Mouse (Mus musculus) G1E (cell line): ENCODE results near the gene Il4i1. TPM values are rescaled to one million over a fixed set of nuclear protein-coding genes. Genes with fewer than 3 reads are reported as not detected.

Experiments
- ATAC-seq: 2 replicates; pipeline ENCODE4 v1.8.0; 2016; ENCODE audit warnings: mild to moderate bottlenecking; ENCODE audit not compliant: insufficient number of reproducible peaks, poor library complexity, low FRiP score, severe bottlenecking; ENCODE audit errors: extremely low read depth
- DNase-seq: peaks from one replicate; pipeline ENCODE4 v3.0.0; 2012; ENCODE audit warnings: low spot score
- H3K27me3 ChIP-seq: 2 replicates; pipeline ENCODE4 v1.6.1; 2012; ENCODE audit warnings: mild to moderate bottlenecking, low read length, inconsistent platforms; ENCODE audit not compliant: insufficient read depth
- H3K36me3 ChIP-seq: replicated peaks from 2 replicates; pipeline ENCODE3; 2012; ENCODE audit warnings: mild to moderate bottlenecking, inconsistent platforms
- H3K4me1 ChIP-seq: 2 replicates; pipeline ENCODE4 v1.6.1; 2012; ENCODE audit warnings: low read depth, low read length, inconsistent platforms, mixed read lengths; ENCODE audit not compliant: insufficient read depth
- H3K4me3 ChIP-seq: 2 replicates; pipeline ENCODE4 v1.5.1; 2012; ENCODE audit warnings: low read depth, mild to moderate bottlenecking, inconsistent platforms, low read length, moderate library complexity, mixed read lengths
- H3K9me3 ChIP-seq: replicated peaks from 2 replicates; pipeline ENCODE4 v1.6.1; 2012; ENCODE audit warnings: inconsistent platforms
- CTCF ChIP-seq: IDR thresholded peaks from 2 replicates; pipeline ENCODE4 v1.5.1; 2012; ENCODE audit warnings: low read depth, low read length, inconsistent platforms, mixed read lengths
- GATA1 ChIP-seq: IDR thresholded peaks from 2 replicates; pipeline ENCODE4 v1.6.1; 2012; ENCODE audit warnings: borderline replicate concordance, low read length, inconsistent platforms, mixed read lengths
- GATA2 ChIP-seq: IDR thresholded peaks from 2 replicates; pipeline ENCODE4 v1.6.1; 2012; ENCODE audit warnings: low read depth, low read length, inconsistent platforms, borderline replicate concordance
- POLR2AphosphoS5 ChIP-seq: IDR thresholded peaks from 2 replicates; pipeline ENCODE4 v1.6.1; 2012; ENCODE audit warnings: low read depth, low read length, inconsistent platforms; ENCODE audit not compliant: insufficient replicate concordance
- TAL1 ChIP-seq: conservative IDR thresholded peaks from 2 replicates; pipeline ENCODE4 v1.6.1; 2012; ENCODE audit warnings: low read depth, low read length, inconsistent platforms, mixed read lengths
- polyA plus RNA-seq: library from polyadenylated mRNA; stranded (reverse); fragments of >175 nt; gene quantifications from 2 replicates; pipeline ENCODE4 v1.2.3, GENCODE M21; 2012
- total RNA-seq, 2 experiments: library from RNA; stranded (forward) in 1 of 2; stranded (reverse) in 1 of 2; fragments of 200-1000 nt in 1 of 2; fragments of >200 nt in 1 of 2; fragmentation: Nextera tagmentation in 1 of 2; gene quantifications; 2 replicates each; pipeline ENCODE4 v1.2.3; 2014 to 2017

Il4i1 gene
- total and polyA plus RNA-seq, 3 experiments: 1.3 to 4.2 (median 3.2) TPM

DNA sequence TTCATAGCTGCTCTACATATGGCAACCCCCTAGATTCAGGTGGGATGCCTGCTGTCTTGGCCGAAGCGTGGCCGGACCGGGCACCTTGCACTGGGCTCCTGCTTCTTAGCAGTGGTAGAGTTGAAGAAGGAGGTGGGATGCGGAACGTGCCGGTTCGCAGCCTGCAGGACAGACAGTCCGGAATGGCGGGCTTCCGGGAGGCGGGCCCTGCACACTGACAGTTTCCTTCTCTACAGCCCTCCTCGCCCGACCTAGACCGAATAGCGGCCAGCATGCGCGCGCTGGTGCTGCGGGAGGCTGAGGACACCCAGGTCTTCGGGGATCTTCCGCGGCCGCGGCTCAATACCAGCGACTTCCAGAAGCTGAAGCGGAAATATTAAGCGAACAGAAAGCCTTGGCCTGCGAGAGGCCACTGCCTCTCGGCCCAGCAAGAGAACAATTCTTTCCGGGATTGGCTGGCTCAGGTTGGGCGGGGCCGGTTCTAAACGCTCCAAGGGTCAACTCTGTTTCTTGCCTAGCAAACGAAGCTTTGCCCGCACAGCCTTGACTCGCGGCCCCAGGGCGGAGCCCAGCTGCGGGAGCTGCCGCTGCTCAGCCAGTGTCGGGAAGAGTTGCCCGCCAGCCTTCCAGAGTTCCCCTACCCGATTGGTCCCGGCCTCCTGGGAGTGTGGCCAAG, 38.3 kb downstream of the Il4i1 start:
- Histone ChIP-seq H3K27me3 (no peaks in the 10 kb centered on the region), H3K36me3 (peaks cover 69% of the 10 kb centered on the region), H3K4me3 (peak overlapping the region; percentile 62; the same call in 1 of the 2 replicates), H3K9me3 (peaks cover 11% of the 10 kb centered on the region), H3K4me1 (peaks cover 86% of the 10 kb centered on the region)
- ATAC-seq (no peak), DNase-seq (no peak)
- TF ChIP-seq TAL1 (no peak), GATA1 (no peak), POLR2AphosphoS5 (no peak), CTCF (no peak), GATA2 (no peak)

DNA sequence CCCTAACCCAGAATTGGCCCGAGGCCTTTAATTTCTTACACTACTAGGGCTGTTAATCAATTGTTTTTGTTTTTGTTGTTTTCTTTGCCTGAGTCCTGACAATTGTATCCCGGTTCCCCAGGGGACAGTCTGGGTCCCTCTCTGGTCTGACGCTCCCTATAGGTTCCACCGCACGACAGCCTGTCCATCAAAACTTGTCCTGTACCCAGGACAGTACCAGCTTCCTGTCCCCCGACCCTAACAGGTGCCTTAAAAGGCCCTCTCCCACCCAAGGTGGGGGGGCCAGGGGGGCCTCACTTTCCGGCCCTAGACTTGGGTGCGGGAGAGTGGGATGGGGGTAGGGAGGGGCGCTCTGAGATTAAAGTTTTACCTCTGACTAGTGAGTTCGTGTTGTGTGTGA, 38.8 kb downstream of the Il4i1 start:
- ATAC-seq: no peak
- Histone ChIP-seq H3K4me3 (peak overlapping the region; percentile 62; the same call in 1 of the 2 replicates), H3K36me3 (peaks cover 74% of the 10 kb centered on the region), H3K9me3 (peaks cover 11% of the 10 kb centered on the region), H3K4me1 (peaks cover 89% of the 10 kb centered on the region), H3K27me3 (no peaks in the 10 kb centered on the region)
- no peak for TF ChIP-seq CTCF
- TF ChIP-seq GATA1: no peak
- no peak for TF ChIP-seq TAL1
- TF ChIP-seq POLR2AphosphoS5: no peak
- TF ChIP-seq GATA2: no peak
- no peak for DNase-seq

DNA sequence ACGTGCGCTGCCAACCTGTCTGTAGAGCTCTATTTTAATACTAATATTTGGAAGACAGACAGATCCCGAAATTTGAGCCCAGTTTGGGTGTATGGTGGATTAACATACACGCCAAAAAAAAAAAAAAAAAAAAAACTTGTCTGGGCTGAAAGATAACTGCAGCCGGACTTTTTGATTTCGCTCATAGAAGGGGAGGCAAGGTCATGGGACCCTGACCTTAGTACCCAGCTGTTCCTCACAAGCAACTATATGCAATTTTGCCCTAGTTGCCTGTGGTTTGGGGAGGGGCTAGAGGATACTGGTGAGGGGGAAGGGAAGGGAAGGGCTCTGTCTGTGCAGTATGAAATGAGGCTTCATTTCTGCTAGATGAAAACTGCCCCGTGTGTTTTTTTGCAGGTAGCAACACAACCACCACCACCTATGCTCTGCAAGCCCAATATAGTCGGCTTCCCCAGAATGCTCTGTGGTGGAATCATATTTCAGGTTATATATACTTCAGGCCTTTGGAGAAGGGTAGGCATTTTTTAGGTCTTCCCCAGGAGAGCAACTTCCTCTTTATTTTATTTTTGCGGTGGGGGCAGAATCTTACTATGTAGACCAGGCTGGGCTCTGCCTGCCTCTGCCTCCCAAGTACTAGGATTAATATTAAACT, 40.2 kb downstream of the Il4i1 start:
- TF ChIP-seq POLR2AphosphoS5 (no peak; the same call in 1 of the 2 replicates), TAL1 (no peak; the same call in 1 of the 2 replicates), GATA1 (no peak), GATA2 (no peak), CTCF (no peak)
- peak; percentile 66 for DNase-seq
- H3K4me1 ChIP-seq: peaks cover 92% of the 10 kb centered on the region
- no peaks in the 10 kb centered on the region for H3K27me3 ChIP-seq
- ATAC-seq: peak; percentile 65
- H3K9me3 ChIP-seq: peaks cover 11% of the 10 kb centered on the region
- peak overlapping the region; percentile 86; the same call in 1 of the 2 replicates for H3K4me3 ChIP-seq
- H3K36me3 ChIP-seq: peaks cover 77% of the 10 kb centered on the region

DNA sequence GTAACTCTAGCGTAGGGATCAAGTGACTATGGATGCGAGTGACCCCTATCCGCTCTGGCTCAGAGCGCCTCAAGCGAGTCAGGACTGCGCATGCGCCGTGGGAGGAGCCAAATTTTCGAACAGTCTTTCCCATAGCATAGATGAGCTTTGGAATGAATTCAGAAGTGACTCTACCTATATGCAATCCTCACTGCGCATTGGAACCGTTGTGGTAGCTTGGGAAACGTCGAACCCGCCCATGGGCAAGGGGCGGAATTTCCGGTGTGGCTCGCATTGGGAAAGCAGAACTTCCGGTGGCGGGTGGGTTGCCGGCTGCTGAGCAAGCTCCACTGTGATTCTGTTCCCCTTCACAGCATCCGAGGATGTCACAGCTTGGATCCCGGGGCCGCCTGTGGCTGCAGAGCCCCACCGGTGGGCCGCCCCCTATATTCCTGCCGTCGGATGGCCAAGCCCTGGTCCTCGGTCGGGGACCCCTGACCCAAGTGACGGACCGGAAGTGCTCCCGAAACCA, 40.9 kb downstream of the Il4i1 start, which contains the start of gene Pnkp:
Gene Pnkp, plus strand, starts transcription at position 98 of the 511 bp plus-strand sequence.
- no peak for TF ChIP-seq GATA2
- TF ChIP-seq GATA1: no peak
- no peak for TF ChIP-seq CTCF
- TF ChIP-seq POLR2AphosphoS5: no peak
- TF ChIP-seq TAL1: no peak
- Histone ChIP-seq H3K4me1 (peaks cover 88% of the 10 kb centered on the region), H3K4me3 (peak within 1 kb of the TSS; percentile 86), H3K27me3 (no peaks in the 10 kb centered on the region), H3K9me3 (peaks cover 11% of the 10 kb centered on the region), H3K36me3 (peaks cover 77% of the 10 kb centered on the region)
- ATAC-seq (peak; percentile 36; the same call in 1 of the 2 replicates), DNase-seq (peak; percentile 72)

DNA sequence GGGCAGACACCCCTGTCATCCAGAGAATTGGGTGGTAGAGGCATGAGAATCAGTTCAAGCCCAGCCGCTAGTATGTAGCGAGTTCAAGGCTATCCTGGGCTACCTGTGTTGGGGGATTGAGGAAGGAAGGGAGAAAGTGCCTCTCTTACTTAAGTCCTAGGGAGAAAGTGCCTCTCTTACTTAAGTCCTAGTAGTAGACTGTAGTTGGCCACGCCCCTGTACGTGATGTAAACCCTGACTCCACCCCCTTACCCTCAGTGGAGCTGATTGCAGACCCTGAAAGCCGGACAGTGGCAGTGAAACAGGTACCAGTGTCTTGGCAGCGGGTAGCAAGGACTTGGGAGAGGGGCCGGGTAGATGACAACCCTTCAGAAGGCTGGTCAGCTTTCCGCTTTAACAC, 41.7 kb downstream of the Il4i1 start:
- peaks cover 11% of the 10 kb centered on the region for H3K9me3 ChIP-seq
- peak overlapping the region; percentile 86 for H3K4me3 ChIP-seq
- peaks cover 77% of the 10 kb centered on the region for H3K36me3 ChIP-seq
- peak; percentile 26; the same call in 1 of the 2 replicates for ATAC-seq
- H3K4me1 ChIP-seq: peaks cover 81% of the 10 kb centered on the region
- H3K27me3 ChIP-seq: no peaks in the 10 kb centered on the region
- DNase-seq: peak; percentile 69
- no peak for TF ChIP-seq GATA2

DNA sequence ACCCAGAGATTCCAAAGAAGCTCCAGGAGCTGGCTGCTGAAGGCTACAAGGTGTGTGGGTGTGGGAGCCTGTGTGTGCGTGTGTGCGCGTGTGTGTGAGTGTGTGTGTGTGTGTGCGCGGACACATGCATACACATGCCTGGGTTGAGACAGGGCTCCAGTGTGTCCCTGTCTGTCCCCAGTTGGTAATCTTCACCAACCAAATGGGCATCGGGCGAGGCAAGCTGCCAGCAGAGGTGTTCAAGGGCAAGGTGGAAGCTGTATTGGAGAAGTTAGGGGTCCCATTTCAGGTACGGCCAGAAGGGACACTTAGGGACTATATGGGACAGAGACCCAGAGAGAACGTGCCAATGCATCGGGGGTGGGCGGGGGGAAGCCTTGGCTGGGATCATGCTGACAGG, 43.7 kb downstream of the Il4i1 start:
- peaks cover 4% of the 10 kb centered on the region; the same call in 1 of the 2 replicates for H3K9me3 ChIP-seq
- ATAC-seq: no peak
- H3K4me1 ChIP-seq: peaks cover 80% of the 10 kb centered on the region
- no peak for TF ChIP-seq TAL1
- no peak for TF ChIP-seq GATA2
- TF ChIP-seq GATA1: no peak
- no peak for TF ChIP-seq CTCF
- no peak for TF ChIP-seq POLR2AphosphoS5
- H3K27me3 ChIP-seq: no peaks in the 10 kb centered on the region
- peaks cover 77% of the 10 kb centered on the region for H3K36me3 ChIP-seq
- no peak overlapping the region for H3K4me3 ChIP-seq
- DNase-seq: no peak
